Mouse (Mus musculus) olfactory bulb, adult 2 months (tissue): ENCODE measurements around the gene Ndufa4l2.

Experiments
- CTCF ChIP-seq: fragments of 200-500 bp; IDR thresholded peaks from 2 replicates; pipeline ENCODE4 v1.5.1; 2012; ENCODE audit warnings: low read depth, mild to moderate bottlenecking, low read length, moderate library complexity; ENCODE audit not compliant: insufficient read depth
- POLR2A ChIP-seq: fragments of 200-500 bp; IDR thresholded peaks from 2 replicates; pipeline ENCODE4 v1.6.1; 2012; ENCODE audit warnings: mild to moderate bottlenecking, low read depth, low read length, moderate library complexity; ENCODE audit not compliant: insufficient read depth

- no peak for TF ChIP-seq CTCF
- TF ChIP-seq POLR2A, result no peak
Measured at GRCm38 (mm10) chr10:127500894-127501893, 13.6 kb upstream of the Ndufa4l2 start, which contains the start of gene Stac3.
